Mouse (Mus musculus) liver, adult 2 months (tissue): Measurements from ENCODE around the gene Cd69. TPM values are rescaled to one million over a fixed set of nuclear protein-coding genes. Genes with fewer than 3 reads are reported as not detected.

Experiments used
- DNase-seq: peaks from one replicate; pipeline ENCODE4 v3.0.0-alpha.2; 2011; ENCODE audit warnings: low read depth, low spot score; ENCODE audit errors: extremely low read depth
- H3K27ac ChIP-seq: fragments of 200-500 bp; replicated peaks from 2 replicates; pipeline ENCODE4 v1.5.1; 2012; ENCODE audit warnings: low read depth, mild to moderate bottlenecking, control low read depth, inconsistent platforms, low read length; ENCODE audit not compliant: insufficient read depth
- H3K27me3 ChIP-seq: fragments of 200-500 bp; 2 replicates; pipeline ENCODE4 v1.6.1; 2012; ENCODE audit warnings: mild to moderate bottlenecking, moderate library complexity, low read length, inconsistent platforms; ENCODE audit not compliant: control insufficient read depth, insufficient read depth
- H3K36me3 ChIP-seq: fragments of 200-500 bp; 2 replicates; pipeline ENCODE4 v1.6.1; 2012; ENCODE audit warnings: low read length, inconsistent platforms; ENCODE audit not compliant: control insufficient read depth, insufficient read depth
- H3K4me1 ChIP-seq: fragments of 200-500 bp; 2 replicates; pipeline ENCODE4 v1.6.1; 2011; ENCODE audit warnings: low read length; ENCODE audit not compliant: control insufficient read depth, insufficient read depth
- H3K4me3 ChIP-seq: fragments of 200-500 bp; 2 replicates; pipeline ENCODE4 v1.5.1; 2011; ENCODE audit warnings: low read depth, mild to moderate bottlenecking, control low read depth, low read length, moderate library complexity; ENCODE audit not compliant: insufficient read depth
- H3K79me2 ChIP-seq: fragments of 200-500 bp; 2 replicates; pipeline ENCODE4 v1.6.1; 2012; ENCODE audit warnings: inconsistent platforms, mild to moderate bottlenecking, low read length, moderate library complexity; ENCODE audit not compliant: control insufficient read depth, insufficient read depth
- H3K9ac ChIP-seq: fragments of 200-500 bp; 2 replicates; pipeline ENCODE4 v1.6.1; 2012; ENCODE audit warnings: low read depth, mild to moderate bottlenecking, control low read depth, inconsistent platforms, low read length
- CTCF ChIP-seq: fragments of 200-500 bp; IDR thresholded peaks from 2 replicates; pipeline ENCODE4 v1.5.1; 2011; ENCODE audit warnings: low read depth, low read length, control low read depth
- POLR2A ChIP-seq: fragments of 200-500 bp; IDR thresholded peaks from 2 replicates; pipeline ENCODE4 v1.6.1; 2011; ENCODE audit warnings: low read length, control low read depth; ENCODE audit not compliant: insufficient read depth; ENCODE audit errors: extremely low read depth
- WGBS: fragments of 180-500 bp; shearing (Covaris S2); methylation state at CpG from one replicate; pipeline ENCODE4 v1.1.7; 2018; 5-methylcytosine and 5-hydroxymethylcytosine counted together
- polyA plus RNA-seq: library from polyadenylated mRNA; depleted of rRNA; stranded (reverse); fragments of >200 nt; gene quantifications from 2 replicates; pipeline ENCODE4 v1.2.3, GENCODE M21; 2012
- total RNA-seq: library from RNA; depleted of rRNA; stranded (reverse); fragments of >200 nt; gene quantifications from 2 replicates; pipeline ENCODE4 v1.2.3, GENCODE M21; 2014

Cd69 gene
- total and polyA plus RNA-seq, 2 experiments = 0.15 to 0.74 TPM

DNA sequence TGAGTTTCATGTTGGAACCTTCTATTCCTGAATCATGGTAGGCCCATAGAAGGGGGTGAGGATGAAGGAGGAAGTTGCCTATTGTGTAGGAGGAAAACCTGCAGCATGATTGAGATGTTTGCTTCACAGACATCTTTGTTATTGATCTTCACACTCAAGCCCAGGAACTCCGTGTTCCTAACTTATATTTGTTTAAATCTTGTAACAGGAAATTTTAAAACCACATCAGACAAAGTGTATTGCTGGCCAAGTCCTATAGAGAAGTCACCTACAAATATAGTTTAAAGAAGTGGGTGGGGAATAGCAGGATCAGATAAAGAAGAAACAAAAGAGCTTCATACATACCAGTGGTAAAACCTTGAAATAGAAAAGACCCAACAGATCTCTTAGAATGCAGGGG, 28.9 kb upstream of the Cd69 start:
- Histone ChIP-seq H3K36me3 (no peaks in the 10 kb centered on the region), H3K27me3 (no peaks in the 10 kb centered on the region), H3K79me2 (no peaks in the 10 kb centered on the region), H3K4me3 (no peak overlapping the region), H3K9ac (no peak overlapping the region), H3K4me1 (no peaks in the 10 kb centered on the region), H3K27ac (no peak overlapping the region)
- 33% methylated on average over 1 of the region's 1 CpGs for WGBS
- TF ChIP-seq CTCF (no peak), POLR2A (no peak)
- DNase-seq = no peak

DNA sequence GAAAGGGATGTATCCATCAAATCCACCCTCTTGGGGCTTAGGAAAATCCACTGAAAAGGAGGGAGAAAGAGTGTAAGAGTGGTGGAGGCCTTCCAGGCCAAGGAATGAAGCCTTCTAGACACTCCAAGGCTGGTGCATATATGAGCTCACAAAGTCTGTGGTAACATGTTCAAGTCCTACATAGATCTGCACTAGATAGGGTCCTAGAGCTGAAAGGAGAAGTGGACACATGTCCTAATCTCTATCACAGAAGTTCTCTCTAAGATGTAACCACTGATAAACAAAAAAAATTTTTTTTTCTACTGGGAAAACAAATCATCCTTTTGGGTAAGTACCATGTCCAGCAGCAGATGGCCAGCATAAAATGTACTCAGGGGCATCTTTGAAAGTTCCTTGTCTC, 13.5 kb upstream of the Cd69 start:
- Histone ChIP-seq H3K4me1 (no peaks in the 10 kb centered on the region), H3K9ac (no peak overlapping the region), H3K27ac (no peak overlapping the region), H3K27me3 (no peaks in the 10 kb centered on the region), H3K36me3 (no peaks in the 10 kb centered on the region), H3K4me3 (no peak overlapping the region), H3K79me2 (no peaks in the 10 kb centered on the region)
- no peak for DNase-seq
- TF ChIP-seq CTCF (no peak), POLR2A (no peak)

DNA sequence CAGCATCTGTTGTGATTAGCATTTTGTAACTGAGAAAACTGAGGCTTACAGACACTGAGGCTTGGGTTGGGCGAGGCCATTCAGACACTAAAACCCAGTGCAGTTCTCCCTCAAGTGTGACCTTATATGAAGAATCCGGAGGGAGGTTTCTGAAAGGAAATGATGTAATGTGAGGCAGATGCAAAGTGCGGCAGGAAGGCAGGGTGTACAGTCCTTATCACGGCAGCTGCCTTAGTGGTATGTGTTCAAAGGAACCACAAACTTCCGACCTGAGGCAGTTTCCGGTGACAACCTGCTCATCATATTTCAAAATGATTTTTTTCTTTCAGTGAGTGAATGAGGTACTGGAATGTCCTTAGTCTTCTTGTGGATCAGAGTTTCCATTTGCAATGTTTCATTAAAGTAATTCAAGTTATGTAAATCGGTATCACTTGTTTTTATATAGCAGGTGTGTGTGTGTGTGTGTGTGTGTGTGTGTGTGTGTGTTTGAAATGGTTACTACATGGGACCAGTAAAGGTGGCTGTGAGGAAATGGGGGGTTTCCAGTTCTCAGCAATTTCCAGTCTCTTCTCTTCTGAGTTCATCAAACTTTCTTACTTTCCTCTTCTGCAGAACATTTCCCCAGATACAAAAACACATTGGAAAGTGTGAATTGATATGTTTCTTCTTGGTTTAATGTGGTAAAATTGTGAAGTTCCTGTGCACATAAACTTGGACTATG, 9.3 kb upstream of the Cd69 start:
- no peaks in the 10 kb centered on the region for H3K27me3 ChIP-seq
- peak; percentile 13 for DNase-seq
- 66% methylated on average over 7 of the region's 7 CpGs for WGBS
- H3K27ac ChIP-seq = no peak overlapping the region
- no peak overlapping the region for H3K4me3 ChIP-seq
- H3K9ac ChIP-seq = no peak overlapping the region
- H3K79me2 ChIP-seq = no peaks in the 10 kb centered on the region
- TF ChIP-seq POLR2A = no peak
- TF ChIP-seq CTCF = no peak
- no peaks in the 10 kb centered on the region for H3K36me3 ChIP-seq
- no peaks in the 10 kb centered on the region for H3K4me1 ChIP-seq

DNA sequence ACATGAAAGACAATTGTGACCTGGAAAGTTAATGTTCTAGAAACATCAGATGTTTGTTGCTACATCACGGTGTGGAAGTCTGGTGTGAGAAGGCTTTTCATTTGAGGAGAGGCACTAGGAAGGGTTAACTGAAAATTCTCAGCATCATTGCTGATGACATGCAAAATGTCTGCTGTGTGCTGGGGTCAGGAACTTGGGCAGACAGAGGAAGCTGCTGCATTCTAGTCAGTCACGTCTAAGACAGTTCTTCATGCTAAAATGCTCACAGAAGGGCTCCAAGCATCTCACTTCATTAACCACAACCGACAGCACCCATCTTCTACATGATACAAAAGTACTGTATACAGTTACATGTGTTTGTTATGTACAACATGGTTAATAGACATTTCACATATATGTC, 8.0 kb upstream of the Cd69 start:
- no peaks in the 10 kb centered on the region for H3K79me2 ChIP-seq
- H3K9ac ChIP-seq = no peak overlapping the region
- no peaks in the 10 kb centered on the region for H3K36me3 ChIP-seq
- no peak overlapping the region for H3K27ac ChIP-seq
- no peak overlapping the region for H3K4me3 ChIP-seq
- TF ChIP-seq CTCF (no peak), POLR2A (no peak)
- WGBS = 77% methylated on average over 3 of the region's 3 CpGs
- H3K27me3 ChIP-seq = no peaks in the 10 kb centered on the region
- DNase-seq = no peak
- no peaks in the 10 kb centered on the region for H3K4me1 ChIP-seq

DNA sequence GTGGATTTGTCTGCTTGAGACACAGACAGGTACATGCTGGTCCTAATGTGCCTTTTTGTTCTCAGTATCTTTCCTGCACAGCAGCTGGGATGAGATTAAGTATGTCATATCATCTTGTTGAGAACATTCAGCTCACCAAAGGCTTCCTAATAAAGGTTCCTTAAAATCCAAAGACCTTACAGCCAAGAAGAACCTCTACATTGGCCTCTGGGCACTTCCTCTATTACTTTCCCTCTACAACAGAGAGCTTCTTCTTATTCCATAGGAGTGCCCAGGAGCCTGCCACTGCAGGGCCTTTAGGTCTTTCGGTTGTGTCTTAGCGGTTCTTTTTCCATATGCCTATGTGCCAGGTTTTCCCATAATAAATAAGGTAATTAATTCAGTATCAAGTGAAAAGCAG, 1.2 kb upstream of the Cd69 start:
- no peak overlapping the region for H3K9ac ChIP-seq
- no peak overlapping the region for H3K4me3 ChIP-seq
- no peaks in the 10 kb centered on the region for H3K79me2 ChIP-seq
- TF ChIP-seq POLR2A (no peak), CTCF (no peak)
- H3K27me3 ChIP-seq = no peaks in the 10 kb centered on the region
- no peaks in the 10 kb centered on the region for H3K4me1 ChIP-seq
- H3K27ac ChIP-seq = no peak overlapping the region
- DNase-seq = no peak
- H3K36me3 ChIP-seq = no peaks in the 10 kb centered on the region
- WGBS = 94% methylated on average over 2 of the region's 2 CpGs

DNA sequence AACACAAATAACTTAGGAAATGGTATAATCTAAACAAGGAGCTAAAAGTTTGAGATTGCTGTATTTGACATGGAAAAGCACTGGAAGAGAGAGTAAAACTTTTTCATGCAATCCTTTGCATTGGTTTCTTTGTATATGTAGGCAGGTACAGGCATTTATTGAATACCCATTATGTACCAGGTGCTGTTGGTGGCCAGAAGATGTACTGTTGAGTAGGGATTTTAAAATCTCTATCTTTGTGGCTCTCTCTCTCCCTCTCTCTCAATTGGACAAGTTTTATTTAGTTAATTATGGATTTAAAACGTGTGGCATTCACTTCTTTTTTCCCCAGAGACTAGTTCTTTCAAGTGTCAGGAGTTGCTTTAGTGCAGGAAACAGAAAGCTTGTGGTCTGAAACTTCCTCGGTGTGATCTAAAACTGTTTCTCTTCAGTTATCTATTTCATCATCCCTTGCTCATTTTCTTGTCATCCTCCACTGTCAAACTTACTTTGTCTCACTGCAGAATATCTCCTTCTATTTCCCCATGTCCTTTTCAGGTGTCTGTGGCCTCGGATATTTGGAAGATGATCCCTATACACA, 478 bp upstream of the Cd69 start:
- H3K36me3 ChIP-seq = no peaks in the 10 kb centered on the region
- WGBS = 63% methylated on average over 3 of the region's 3 CpGs
- no peak for DNase-seq
- no peak overlapping the region for H3K9ac ChIP-seq
- H3K79me2 ChIP-seq = no peaks in the 10 kb centered on the region
- no peak overlapping the region for H3K27ac ChIP-seq
- H3K4me1 ChIP-seq = no peaks in the 10 kb centered on the region
- no peaks in the 10 kb centered on the region for H3K27me3 ChIP-seq
- no peak for TF ChIP-seq POLR2A
- no peak for TF ChIP-seq CTCF
- H3K4me3 ChIP-seq = no peak overlapping the region
